Mouse (Mus musculus) liver, embryonic 12.5 days (tissue): ENCODE measurements around the gene Ptprq. TPM values are rescaled to one million over a fixed set of nuclear protein-coding genes. Genes with fewer than 3 reads are reported as not detected.

ENCODE experiments used
- ATAC-seq: fragments of 200-750 bp; cut with Nextera tagmentation; 2 replicates; pipeline ENCODE4 v1.8.0; 2017; ENCODE audit warnings: moderate number of reproducible peaks, mild to moderate bottlenecking, moderate library complexity
- H3K27ac ChIP-seq: fragments of 300-500 bp; sonication (generic); 2 replicates; pipeline ENCODE4 v1.5.1; 2016; ENCODE audit warnings: mild to moderate bottlenecking
- H3K27me3 ChIP-seq: fragments of 300-500 bp; sonication (generic); replicated peaks from 2 replicates; pipeline ENCODE4 v1.6.1; 2016; ENCODE audit warnings: mild to moderate bottlenecking, moderate library complexity
- H3K36me3 ChIP-seq: fragments of 300-500 bp; sonication (generic); 2 replicates; pipeline ENCODE4 v1.6.1; 2016; ENCODE audit warnings: mild to moderate bottlenecking, moderate library complexity
- H3K4me1 ChIP-seq: fragments of 300-500 bp; sonication (generic); 2 replicates; pipeline ENCODE4 v1.6.1; 2016
- H3K4me2 ChIP-seq: fragments of 300-500 bp; sonication (generic); 2 replicates; pipeline ENCODE4 v1.6.1; 2016; ENCODE audit warnings: mild to moderate bottlenecking, moderate library complexity
- H3K4me3 ChIP-seq: fragments of 300-500 bp; sonication (generic); 2 replicates; pipeline ENCODE4 v1.5.1; 2016; ENCODE audit warnings: mild to moderate bottlenecking, moderate library complexity
- H3K9ac ChIP-seq: fragments of 300-500 bp; sonication (generic); 2 replicates; pipeline ENCODE4 v1.6.1; 2016; ENCODE audit warnings: mild to moderate bottlenecking, moderate library complexity
- H3K9me3 ChIP-seq: fragments of 300-500 bp; sonication (generic); replicated peaks from 2 replicates; pipeline ENCODE4 v1.6.1; 2016; ENCODE audit warnings: mild to moderate bottlenecking, moderate library complexity
- WGBS: fragments of 180-500 bp; shearing (Covaris S2); methylation state at CpG from one replicate; pipeline ENCODE4 v1.1.7; 2016; ENCODE audit not compliant: insufficient replicate concordance; 5-methylcytosine and 5-hydroxymethylcytosine counted together
- polyA plus RNA-seq: library from polyadenylated mRNA; unstranded; fragments of >200 nt; fragmentation: Nextera tagmentation; extraction: Ambion mirVana; gene quantifications from 2 replicates; pipeline ENCODE4 v1.2.1, GENCODE M21; 2016

The Ptprq gene
- polyA plus RNA-seq, 1 experiment from 2014 or later = 0.02 TPM

GRCm38 (mm10) chr10:107503430-107503829, 216.4 kb downstream of the Ptprq start:
- H3K4me2 ChIP-seq = no peak overlapping the region
- no peaks in the 10 kb centered on the region for H3K27me3 ChIP-seq
- no peak overlapping the region for H3K27ac ChIP-seq
- H3K36me3 ChIP-seq = no peaks in the 10 kb centered on the region
- no peak overlapping the region for H3K4me3 ChIP-seq
- WGBS = 69% methylated on average over 4 of the region's 4 CpGs
- H3K4me1 ChIP-seq = no peaks in the 10 kb centered on the region
- H3K9me3 ChIP-seq = no peaks in the 10 kb centered on the region
- ATAC-seq = no peak
- no peak overlapping the region for H3K9ac ChIP-seq

GRCm38 (mm10) chr10:107502193-107502592, 217.7 kb downstream of the Ptprq start:
- no peak overlapping the region for H3K4me3 ChIP-seq
- no peaks in the 10 kb centered on the region for H3K27me3 ChIP-seq
- 76% methylated on average over 7 of the region's 7 CpGs for WGBS
- H3K4me1 ChIP-seq = no peaks in the 10 kb centered on the region
- H3K36me3 ChIP-seq = no peaks in the 10 kb centered on the region
- H3K9me3 ChIP-seq = no peaks in the 10 kb centered on the region
- H3K9ac ChIP-seq = no peak overlapping the region
- no peak overlapping the region for H3K27ac ChIP-seq
- ATAC-seq = no peak
- H3K4me2 ChIP-seq = no peak overlapping the region

- Histone ChIP-seq H3K4me3 (no peak overlapping the region), H3K9ac (no peak overlapping the region), H3K4me1 (no peaks in the 10 kb centered on the region), H3K27ac (no peak overlapping the region), H3K4me2 (no peak overlapping the region), H3K27me3 (no peaks in the 10 kb centered on the region), H3K9me3 (no peaks in the 10 kb centered on the region), H3K36me3 (no peaks in the 10 kb centered on the region)
- ATAC-seq = no peak
- 64% methylated on average over 7 of the region's 7 CpGs for WGBS
Observed at GRCm38 (mm10) chr10:107499656-107500055, 220.2 kb downstream of the Ptprq start.

GRCm38 (mm10) chr10:107496402-107496801, 223.4 kb downstream of the Ptprq start:
- H3K27me3 ChIP-seq = no peaks in the 10 kb centered on the region
- no peak overlapping the region for H3K4me3 ChIP-seq
- H3K9me3 ChIP-seq = no peaks in the 10 kb centered on the region
- 41% methylated on average over 1 of the region's 1 CpGs for WGBS
- ATAC-seq = no peak
- no peaks in the 10 kb centered on the region for H3K4me1 ChIP-seq
- no peak overlapping the region for H3K27ac ChIP-seq
- H3K36me3 ChIP-seq = no peaks in the 10 kb centered on the region
- H3K4me2 ChIP-seq = no peak overlapping the region
- no peak overlapping the region for H3K9ac ChIP-seq

- no peak within 1 kb of the TSS for H3K4me3 ChIP-seq
- no peak for ATAC-seq
- no peaks in the 10 kb centered on the region for H3K36me3 ChIP-seq
Observed at GRCm38 (mm10) chr10:107494568-107494967, 225.3 kb downstream of the Ptprq start, which contains the start of gene Myf6. Gene Myf6 (minus strand): TSS chr10:107494737.

GRCm38 (mm10) chr10:107493580-107494474, 226.0 kb downstream of the Ptprq start:
- H3K27ac ChIP-seq = no peak overlapping the region
- no peak overlapping the region for H3K9ac ChIP-seq
- H3K27me3 ChIP-seq = no peaks in the 10 kb centered on the region
- no peaks in the 10 kb centered on the region for H3K36me3 ChIP-seq
- ATAC-seq = no peak
- 32% methylated on average over 20 of the region's 20 CpGs for WGBS
- no peaks in the 10 kb centered on the region for H3K4me1 ChIP-seq
- no peaks in the 10 kb centered on the region for H3K9me3 ChIP-seq
- no peak overlapping the region for H3K4me3 ChIP-seq
- H3K4me2 ChIP-seq = peak overlapping the region; percentile 32; the same call in 1 of the 2 replicates

More at GRCm38 (mm10) chr10:107494568-107494967, 225.3 kb downstream of the Ptprq start, which contains the start of gene Myf6:
- H3K27me3 ChIP-seq = no peaks in the 10 kb centered on the region
- H3K9me3 ChIP-seq = no peaks in the 10 kb centered on the region
- H3K4me2 ChIP-seq = peak within 1 kb of the TSS; percentile 32; the same call in 1 of the 2 replicates
- WGBS = 64% methylated on average over 6 of the region's 6 CpGs
- no peaks in the 10 kb centered on the region for H3K4me1 ChIP-seq
- no peak within 1 kb of the TSS for H3K9ac ChIP-seq
- no peak within 1 kb of the TSS for H3K27ac ChIP-seq

- peak overlapping the region; percentile 32; the same call in 1 of the 2 replicates for H3K4me2 ChIP-seq
- no peaks in the 10 kb centered on the region for H3K27me3 ChIP-seq
- H3K9ac ChIP-seq = no peak overlapping the region
- ATAC-seq = no peak
- no peaks in the 10 kb centered on the region for H3K9me3 ChIP-seq
- no peaks in the 10 kb centered on the region for H3K4me1 ChIP-seq
- no peak overlapping the region for H3K4me3 ChIP-seq
- no peaks in the 10 kb centered on the region for H3K36me3 ChIP-seq
- H3K27ac ChIP-seq = no peak overlapping the region
- WGBS = 35% methylated on average over 18 of the region's 18 CpGs
Observed at GRCm38 (mm10) chr10:107492867-107493579, 226.8 kb downstream of the Ptprq start.

GRCm38 (mm10) chr10:107488654-107489315, 231.1 kb downstream of the Ptprq start:
- H3K9ac ChIP-seq = no peak overlapping the region
- no peak overlapping the region for H3K4me3 ChIP-seq
- H3K27ac ChIP-seq = no peak overlapping the region
- 25% methylated on average over 12 of the region's 12 CpGs for WGBS
- H3K4me1 ChIP-seq = no peaks in the 10 kb centered on the region
- H3K9me3 ChIP-seq = no peaks in the 10 kb centered on the region
- H3K4me2 ChIP-seq = peak overlapping the region; percentile 6; the same call in 1 of the 2 replicates
- ATAC-seq = no peak
- H3K27me3 ChIP-seq = no peaks in the 10 kb centered on the region
- H3K36me3 ChIP-seq = no peaks in the 10 kb centered on the region

- Histone ChIP-seq H3K36me3 (no peaks in the 10 kb centered on the region), H3K4me2 (no peak overlapping the region), H3K9ac (no peak overlapping the region), H3K27me3 (no peaks in the 10 kb centered on the region), H3K4me1 (no peaks in the 10 kb centered on the region), H3K9me3 (no peaks in the 10 kb centered on the region), H3K4me3 (no peak overlapping the region), H3K27ac (no peak overlapping the region)
- ATAC-seq = no peak
- 63% methylated on average over 12 of the region's 12 CpGs for WGBS
Observed at GRCm38 (mm10) chr10:107486770-107487169, 233.1 kb downstream of the Ptprq start.

GRCm38 (mm10) chr10:107485870-107486269, 234.0 kb downstream of the Ptprq start, which contains the start of gene Myf5:
Gene Myf5 (minus strand): TSS chr10:107486134.
- H3K9ac ChIP-seq = no peak within 1 kb of the TSS
- H3K27me3 ChIP-seq = no peaks in the 10 kb centered on the region
- H3K27ac ChIP-seq = no peak within 1 kb of the TSS
- H3K36me3 ChIP-seq = no peaks in the 10 kb centered on the region
- no peaks in the 10 kb centered on the region for H3K9me3 ChIP-seq
- no peak for ATAC-seq
- no peak within 1 kb of the TSS for H3K4me3 ChIP-seq
- no peak within 1 kb of the TSS for H3K4me2 ChIP-seq
- H3K4me1 ChIP-seq = no peaks in the 10 kb centered on the region
- 54% methylated on average over 8 of the region's 8 CpGs for WGBS

GRCm38 (mm10) chr10:107484050-107484449, 235.8 kb downstream of the Ptprq start:
- Histone ChIP-seq H3K27ac (no peak overlapping the region), H3K36me3 (no peaks in the 10 kb centered on the region), H3K4me3 (no peak overlapping the region), H3K4me1 (no peaks in the 10 kb centered on the region), H3K9me3 (no peaks in the 10 kb centered on the region), H3K9ac (no peak overlapping the region), H3K4me2 (no peak overlapping the region), H3K27me3 (no peaks in the 10 kb centered on the region)
- no peak for ATAC-seq
- 69% methylated on average over 10 of the region's 10 CpGs for WGBS
